Mouse (Mus musculus): ENCODE data around the gene Plppr4. TPM values are rescaled to one million over a fixed set of nuclear protein-coding genes. Genes with fewer than 3 reads are reported as not detected.

Gene Plppr4
- total RNA-seq, 2 experiments from 2014 or later, result 0.10 to 0.20 TPM

GRCm38 (mm10) chr3:117297735-117298134 is 62.9 kb downstream of the Plppr4 start:
- intact Hi-C loops (cut with DNase I), result no loop called here
- DNase-seq, result no peak

GRCm38 (mm10) chr3:117294308-117294925 is 66.3 kb downstream of the Plppr4 start:
- intact Hi-C loops (cut with DNase I), result no loop called here
- no peak for DNase-seq

Small RNA genes within 50 kb of the gene (microRNA-seq; reads per million reads assigned to microRNA genes)
- 0 reads per million in 2 experiments for gene Gm22408

Other genes starting within 250 kb of the Plppr4 start
- gene Plppr5, start 214.0 kb upstream of the Plppr4 start, total RNA-seq (2021), result not detected